Mouse (Mus musculus) activated CD4-positive, CD25-positive, alpha-beta regulatory T cell, adult 4 months (primary cell): ENCODE results near the gene Sdccag8. TPM values are rescaled to one million over a fixed set of nuclear protein-coding genes. Genes with fewer than 3 reads are reported as not detected.
"Not testable (repeated sequence)": the region's sequence is repeated elsewhere in the genome, so short reads cannot be mapped to it uniquely, and the experiment has no call there.

Experiments
- ATAC-seq: one replicate; pipeline ENCODE4 v1.8.0; 2017
- polyA plus RNA-seq, 2 experiments: library from polyadenylated mRNA; unstranded; fragments of 100-300 nt; shearing (Covaris generic); gene quantifications; one replicate each; pipeline ENCODE4 v1.2.1; 2017

Sdccag8 gene
- polyA plus RNA-seq, 2 experiments from 2014 or later, result 22.7 to 23.9 TPM

- ATAC-seq, result no peak
Measured at GRCm38 (mm10) chr1:176828666-176829065, 14.2 kb downstream of the Sdccag8 start.

GRCm38 (mm10) chr1:176832071-176832470 lies 17.6 kb downstream of the Sdccag8 start:
- no peak for ATAC-seq

- ATAC-seq, result no peak
Measured at GRCm38 (mm10) chr1:176832607-176833006, 18.1 kb downstream of the Sdccag8 start.

- ATAC-seq, result no peak
Measured at GRCm38 (mm10) chr1:176833257-176833656, 18.8 kb downstream of the Sdccag8 start.

GRCm38 (mm10) chr1:176833948-176834347 lies 19.5 kb downstream of the Sdccag8 start:
- ATAC-seq, result no peak

- no peak for ATAC-seq
Measured at GRCm38 (mm10) chr1:176834880-176835279, 20.4 kb downstream of the Sdccag8 start.

- ATAC-seq, result no peak
Measured at GRCm38 (mm10) chr1:176835501-176836294, 21.2 kb downstream of the Sdccag8 start.

DNA sequence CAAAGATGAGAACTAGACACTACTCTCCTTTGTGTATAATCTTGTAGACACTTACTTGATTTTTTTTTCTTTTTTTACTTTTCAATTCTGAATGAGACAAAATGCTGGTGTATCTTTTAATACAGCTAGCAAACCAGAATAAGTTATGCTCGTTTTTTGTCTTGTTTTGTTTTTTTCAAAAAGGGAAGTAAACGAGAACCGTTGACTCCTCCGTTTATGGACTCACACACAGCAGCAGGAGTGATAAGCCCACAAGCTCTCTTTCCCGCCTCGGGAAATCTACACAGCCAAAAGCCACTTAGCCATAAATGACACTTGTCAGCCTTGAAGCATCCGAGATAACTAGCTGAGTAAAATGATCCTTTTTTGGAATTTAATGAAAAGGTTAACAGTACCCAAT lies 22.1 kb downstream of the Sdccag8 start:
- ATAC-seq, result not testable (repeated sequence)

- peak; percentile 72 for ATAC-seq
Measured at GRCm38 (mm10) chr1:176845082-176845977, 30.9 kb downstream of the Sdccag8 start.

DNA sequence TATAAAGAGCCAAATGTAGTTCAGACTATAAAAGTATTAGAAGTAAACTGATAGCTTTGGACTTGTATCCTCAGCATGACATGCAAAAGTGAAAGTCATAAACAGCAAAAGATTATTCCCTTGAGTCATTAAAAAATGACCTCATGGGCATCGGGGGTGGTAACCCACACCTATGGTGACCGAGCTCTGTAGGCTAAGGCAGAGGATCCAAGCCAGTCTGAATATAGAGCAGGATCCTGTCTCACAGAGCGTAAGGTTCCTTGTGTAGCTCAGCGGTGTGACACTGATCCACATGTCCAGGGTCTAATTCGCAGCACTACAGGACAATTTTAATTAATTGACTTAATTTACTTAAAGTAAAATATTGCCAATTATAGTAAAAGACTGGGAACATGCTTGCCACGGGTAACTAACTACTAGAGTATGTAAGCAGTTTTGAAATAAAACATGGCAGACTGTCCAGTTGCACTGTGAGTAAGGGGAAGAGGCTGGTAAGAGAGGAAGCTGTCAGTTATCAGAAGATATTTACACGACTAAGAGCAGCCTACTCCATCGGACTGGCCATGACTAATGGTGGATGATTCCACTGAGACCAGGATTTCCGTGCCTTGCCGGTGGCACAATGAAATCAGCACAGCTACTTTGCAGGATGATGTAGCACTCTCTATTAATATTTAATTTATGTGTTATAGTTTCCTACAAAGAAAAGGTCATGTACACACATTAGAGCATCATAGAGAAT lies 32.8 kb downstream of the Sdccag8 start:
- no peak for ATAC-seq

GRCm38 (mm10) chr1:176848613-176849290 lies 34.3 kb downstream of the Sdccag8 start:
- peak; percentile 66 for ATAC-seq

DNA sequence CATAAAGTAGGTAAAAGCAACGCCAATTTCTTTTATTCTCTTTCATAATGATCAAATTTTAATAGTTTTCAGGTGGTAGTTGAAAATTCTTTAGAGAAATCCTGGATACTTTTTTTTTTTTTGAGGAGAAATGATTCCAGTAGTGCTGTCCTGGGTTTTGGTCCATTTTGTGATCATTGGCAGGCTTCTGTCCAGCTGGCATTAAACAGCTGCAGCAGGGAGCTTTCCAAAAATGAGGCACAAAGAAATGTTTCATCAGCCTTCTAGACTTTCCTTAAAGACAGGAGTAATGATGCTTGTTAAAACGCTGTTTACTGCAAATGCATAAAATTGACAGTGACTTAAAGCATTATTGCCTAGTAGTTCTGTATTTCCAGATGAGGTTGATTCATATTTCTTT lies 34.9 kb downstream of the Sdccag8 start:
- no peak for ATAC-seq

DNA sequence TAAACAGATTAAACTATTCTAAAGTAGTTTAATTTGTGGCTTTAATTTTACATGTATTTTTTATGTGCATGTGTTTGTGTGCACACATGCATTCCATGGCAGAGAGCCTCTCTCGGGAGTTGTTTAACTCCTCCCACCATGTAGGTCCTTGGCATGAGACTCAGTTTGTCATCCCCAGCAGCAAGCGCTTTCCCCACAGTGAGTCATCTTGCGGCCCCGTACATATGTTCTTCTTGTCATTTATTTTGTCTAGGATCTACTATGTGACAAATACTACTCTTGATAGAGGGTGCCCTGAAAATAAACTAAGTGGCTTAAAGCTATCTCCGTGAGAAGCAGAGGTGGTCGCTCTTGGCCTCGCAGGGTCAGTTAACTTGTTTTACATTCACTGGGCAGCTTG lies 36.9 kb downstream of the Sdccag8 start:
- no peak for ATAC-seq

- no peak for ATAC-seq
Measured at GRCm38 (mm10) chr1:176852813-176853590, 38.5 kb downstream of the Sdccag8 start.

DNA sequence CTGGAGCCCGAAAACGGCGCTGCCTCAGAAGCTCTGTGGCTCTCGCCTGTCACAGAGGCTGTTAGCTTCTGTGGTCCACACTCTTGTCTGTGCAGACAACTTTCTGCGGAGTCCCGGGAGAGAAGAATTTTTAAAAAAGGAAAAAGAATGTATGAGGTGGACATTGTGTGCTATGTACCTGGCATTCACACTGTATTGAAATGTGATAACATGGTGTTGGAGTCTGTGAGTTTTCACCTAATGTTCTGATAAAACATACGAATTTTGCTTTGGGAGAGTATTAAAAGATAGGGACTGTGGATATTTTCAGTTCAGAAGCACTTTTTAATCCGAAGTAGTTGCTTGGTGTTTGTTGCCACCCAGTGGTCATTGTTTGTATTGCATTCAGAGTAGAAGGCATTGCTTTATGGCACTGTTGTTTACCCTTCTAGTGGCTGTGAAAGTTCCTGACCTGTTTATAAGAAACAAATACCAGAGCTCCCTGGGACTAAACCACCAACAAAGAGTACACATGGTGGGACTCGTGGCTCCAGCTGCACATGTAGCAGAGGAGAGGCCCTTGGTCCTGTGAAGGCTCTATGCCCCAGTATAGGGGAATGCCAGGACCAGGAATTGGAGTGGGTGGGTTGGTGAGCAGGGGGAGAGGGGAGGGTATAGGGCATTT lies 47.7 kb downstream of the Sdccag8 start:
- peak; percentile 88 for ATAC-seq

GRCm38 (mm10) chr1:176870501-176870900 lies 56.0 kb downstream of the Sdccag8 start:
- ATAC-seq, result no peak

DNA sequence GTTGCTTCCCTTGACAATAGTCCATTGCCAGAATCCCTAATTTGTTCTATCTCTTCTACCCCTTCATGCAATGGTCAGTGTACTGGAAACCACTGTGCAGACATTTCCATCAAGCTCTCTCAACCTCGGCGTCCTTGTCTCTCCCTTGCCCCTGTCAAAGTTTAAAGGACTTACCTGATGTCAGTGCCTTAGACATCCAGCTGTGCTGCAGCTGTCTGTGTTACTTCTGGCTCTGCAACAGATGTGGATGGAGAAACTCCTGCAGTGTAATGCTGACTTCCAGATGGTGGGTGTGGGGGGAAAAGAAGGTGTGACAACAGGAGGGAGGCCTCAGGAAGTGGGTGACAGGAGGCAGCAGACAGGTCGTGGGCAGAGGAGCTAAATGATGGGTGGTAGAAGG lies 57.5 kb downstream of the Sdccag8 start:
- no peak for ATAC-seq

DNA sequence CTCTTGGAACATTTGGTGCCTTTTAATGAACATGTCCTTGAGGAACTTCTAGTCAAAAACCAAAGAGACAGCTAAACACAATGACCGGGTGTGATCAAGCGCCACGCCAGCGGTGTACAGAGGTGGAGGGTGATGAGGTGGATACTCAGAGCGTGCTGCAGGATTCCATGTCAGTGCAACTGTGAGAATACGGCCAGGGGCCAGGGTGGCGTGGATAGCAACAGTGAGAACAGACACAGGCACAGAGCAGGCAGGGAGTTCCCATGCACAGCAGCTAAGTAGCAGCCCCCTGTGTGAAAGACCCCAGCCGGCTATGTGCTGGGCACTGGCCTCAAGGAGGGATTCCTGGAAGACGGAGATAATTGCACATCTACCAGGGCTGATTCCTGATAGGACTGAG lies 59.0 kb downstream of the Sdccag8 start:
- no peak for ATAC-seq

- no peak for ATAC-seq
Measured at GRCm38 (mm10) chr1:176874155-176874554, 59.7 kb downstream of the Sdccag8 start.

DNA sequence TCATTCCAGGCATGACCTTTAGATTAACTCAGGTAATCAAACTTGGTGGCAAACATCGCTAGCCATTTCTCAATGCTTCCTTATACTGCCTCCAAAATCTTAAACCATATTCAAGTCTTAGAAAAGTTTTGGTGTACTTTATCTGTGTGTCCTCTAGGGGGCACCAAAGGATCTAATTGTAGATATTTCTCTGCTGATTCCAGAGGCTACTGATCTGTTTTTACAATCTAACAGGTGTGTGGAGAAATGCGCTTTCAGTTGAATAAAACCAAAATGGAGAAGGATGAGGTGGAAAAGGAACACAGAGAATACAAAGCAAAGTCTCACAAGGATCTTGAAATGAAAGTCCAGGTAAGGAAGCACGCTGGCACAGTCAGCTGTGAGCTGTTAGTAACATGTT lies 63.3 kb downstream of the Sdccag8 start:
- ATAC-seq, result peak; percentile 85

- no peak for ATAC-seq
Measured at GRCm38 (mm10) chr1:176879005-176879404, 64.5 kb downstream of the Sdccag8 start.
